Mouse (Mus musculus) heart, embryonic 11.5 days (tissue): ENCODE results near the gene Ticrr. TPM values are rescaled to one million over a fixed set of nuclear protein-coding genes. Genes with fewer than 3 reads are reported as not detected.

Experiments
- ATAC-seq: fragments of 200-750 bp; cut with Nextera tagmentation; replicated peaks from 2 replicates; pipeline ENCODE4 v1.8.0; 2017; ENCODE audit warnings: moderate library complexity; ENCODE audit not compliant: insufficient number of reproducible peaks, low FRiP score, low TSS enrichment
- H3K27ac ChIP-seq: fragments of 300-500 bp; sonication (generic); 2 replicates; pipeline ENCODE4 v1.5.1; 2014; ENCODE audit warnings: mild to moderate bottlenecking, low read depth, low read length
- H3K27me3 ChIP-seq: fragments of 300-500 bp; sonication (generic); 2 replicates; pipeline ENCODE4 v1.6.1; 2014; ENCODE audit warnings: mild to moderate bottlenecking, low read length, mixed read lengths; ENCODE audit not compliant: control insufficient read depth, insufficient read depth
- H3K36me3 ChIP-seq: fragments of 300-500 bp; sonication (generic); 2 replicates; pipeline ENCODE4 v1.6.1; 2014; ENCODE audit warnings: mild to moderate bottlenecking, low read length, moderate library complexity, mixed read lengths; ENCODE audit not compliant: control insufficient read depth, insufficient read depth
- H3K4me1 ChIP-seq: fragments of 300-500 bp; sonication (generic); 2 replicates; pipeline ENCODE4 v1.6.1; 2014; ENCODE audit warnings: low read length; ENCODE audit not compliant: control insufficient read depth, insufficient read depth
- H3K4me2 ChIP-seq: fragments of 300-500 bp; sonication (generic); 2 replicates; pipeline ENCODE4 v1.6.1; 2014; ENCODE audit warnings: mild to moderate bottlenecking, moderate library complexity
- H3K4me3 ChIP-seq: fragments of 300-500 bp; sonication (generic); 2 replicates; pipeline ENCODE4 v1.5.1; 2014; ENCODE audit warnings: low read depth, low read length
- H3K9ac ChIP-seq: fragments of 300-500 bp; sonication (generic); 2 replicates; pipeline ENCODE4 v1.6.1; 2014; ENCODE audit warnings: mild to moderate bottlenecking, low read depth, low read length, moderate library complexity
- H3K9me3 ChIP-seq: fragments of 300-500 bp; sonication (generic); replicated peaks from 2 replicates; pipeline ENCODE4 v1.6.1; 2016; ENCODE audit warnings: low read length; ENCODE audit not compliant: control insufficient read depth
- WGBS: fragments of 180-500 bp; shearing (Covaris S2); extraction: QIAGEN DNeasy Blood & Tissue Kit; methylation state at CpG from one replicate; pipeline ENCODE4 v1.1.7; 2014; ENCODE audit not compliant: insufficient replicate concordance; 5-methylcytosine and 5-hydroxymethylcytosine counted together
- polyA plus RNA-seq: library from polyadenylated mRNA; unstranded; fragments of >200 nt; fragmentation: Nextera tagmentation; extraction: Ambion mirVana; gene quantifications from 2 replicates; pipeline ENCODE4 v1.2.1, GENCODE M21; 2014

Ticrr gene
- polyA plus RNA-seq, 1 experiment from 2014 or later, result 9.8 TPM

GRCm38 (mm10) chr7:79729743-79730370 is 69.9 kb downstream of the Ticrr start:
- Histone ChIP-seq H3K27me3 (peaks cover 11% of the 10 kb centered on the region), H3K4me3 (no peak overlapping the region), H3K36me3 (no peaks in the 10 kb centered on the region), H3K9ac (no peak overlapping the region), H3K4me1 (no peaks in the 10 kb centered on the region), H3K27ac (no peak overlapping the region), H3K4me2 (no peak overlapping the region), H3K9me3 (no peaks in the 10 kb centered on the region)
- WGBS, result 54% methylated on average over 11 of the region's 11 CpGs
- ATAC-seq, result no peak

- Histone ChIP-seq H3K4me1 (no peaks in the 10 kb centered on the region), H3K27me3 (peaks cover 11% of the 10 kb centered on the region), H3K4me3 (no peak overlapping the region), H3K9ac (no peak overlapping the region), H3K4me2 (no peak overlapping the region), H3K36me3 (no peaks in the 10 kb centered on the region), H3K9me3 (no peaks in the 10 kb centered on the region), H3K27ac (no peak overlapping the region)
- 76% methylated on average over 13 of the region's 13 CpGs for WGBS
- no peak for ATAC-seq
Observed at GRCm38 (mm10) chr7:79731438-79731837, 71.4 kb downstream of the Ticrr start.

GRCm38 (mm10) chr7:79732622-79733021 is 72.6 kb downstream of the Ticrr start, which contains the start of gene Plin1:
TSS of gene Plin1 (minus strand) at chr7:79732903.
- H3K9ac ChIP-seq, result no peak within 1 kb of the TSS
- H3K27me3 ChIP-seq, result peaks cover 11% of the 10 kb centered on the region
- H3K27ac ChIP-seq, result no peak within 1 kb of the TSS
- no peak within 1 kb of the TSS for H3K4me2 ChIP-seq
- ATAC-seq, result no peak
- H3K4me1 ChIP-seq, result no peaks in the 10 kb centered on the region
- WGBS, result 55% methylated on average over 4 of the region's 4 CpGs
- H3K9me3 ChIP-seq, result no peaks in the 10 kb centered on the region
- H3K4me3 ChIP-seq, result no peak within 1 kb of the TSS
- H3K36me3 ChIP-seq, result no peaks in the 10 kb centered on the region

DNA sequence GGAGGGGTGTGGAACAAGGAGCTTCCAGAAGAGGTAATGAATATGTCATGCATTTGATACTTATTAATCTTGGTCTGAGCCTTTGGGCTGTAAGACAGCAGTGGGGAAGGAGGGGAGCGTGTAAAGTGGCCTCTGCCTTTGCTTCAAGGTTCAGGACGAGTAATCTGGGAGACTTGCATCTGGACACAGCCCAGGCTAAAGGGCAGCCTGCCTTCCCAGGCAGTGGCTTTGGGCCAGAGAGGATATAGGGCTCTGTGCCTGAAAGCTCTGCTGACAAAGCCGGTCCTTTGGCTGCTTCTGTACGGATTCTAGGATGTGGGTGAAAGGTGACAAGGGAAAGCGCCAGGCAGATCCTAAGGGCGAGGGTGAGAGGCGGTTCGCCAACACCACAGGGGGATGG is 74.6 kb downstream of the Ticrr start:
- no peaks in the 10 kb centered on the region for H3K36me3 ChIP-seq
- H3K4me3 ChIP-seq, result no peak overlapping the region
- 69% methylated on average over 8 of the region's 8 CpGs for WGBS
- H3K4me2 ChIP-seq, result no peak overlapping the region
- no peak for ATAC-seq
- no peaks in the 10 kb centered on the region for H3K4me1 ChIP-seq
- no peak overlapping the region for H3K9ac ChIP-seq
- H3K27ac ChIP-seq, result no peak overlapping the region
- no peaks in the 10 kb centered on the region for H3K9me3 ChIP-seq
- peaks cover 8% of the 10 kb centered on the region for H3K27me3 ChIP-seq

- H3K4me2 ChIP-seq, result no peak overlapping the region
- ATAC-seq, result no peak
- no peaks in the 10 kb centered on the region for H3K4me1 ChIP-seq
- no peak overlapping the region for H3K27ac ChIP-seq
- H3K36me3 ChIP-seq, result no peaks in the 10 kb centered on the region
- H3K9me3 ChIP-seq, result no peaks in the 10 kb centered on the region
- no peak overlapping the region for H3K9ac ChIP-seq
- H3K27me3 ChIP-seq, result peaks cover 5% of the 10 kb centered on the region; the same call in 1 of the 2 replicates
- 80% methylated on average over 14 of the region's 14 CpGs for WGBS
- no peak overlapping the region for H3K4me3 ChIP-seq
Observed at GRCm38 (mm10) chr7:79736511-79736910, 76.5 kb downstream of the Ticrr start.

DNA sequence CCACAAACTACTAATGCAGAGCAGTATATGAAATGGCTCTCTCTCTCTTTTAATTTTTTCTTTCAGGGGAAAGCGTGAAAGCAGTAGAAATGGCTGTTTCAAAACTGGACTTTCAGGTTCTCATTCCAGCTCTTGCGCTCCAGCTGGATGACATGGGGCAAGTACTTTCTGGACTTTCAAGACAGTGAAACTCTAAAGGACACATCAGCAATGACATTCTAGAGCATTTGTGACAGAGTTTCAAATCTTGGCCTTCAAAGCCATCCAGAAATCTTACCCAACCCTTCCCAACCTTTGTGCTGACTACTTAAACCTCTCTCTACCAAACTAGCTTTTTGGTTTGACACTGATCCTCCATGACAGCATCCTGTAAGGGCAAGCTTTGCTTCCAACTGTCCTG is 78.9 kb downstream of the Ticrr start:
- no peak overlapping the region for H3K9ac ChIP-seq
- H3K4me1 ChIP-seq, result 0 out of 2 replicates have a peak, but pooled peaks cover 2% of the 10 kb centered on the region
- no peak overlapping the region for H3K27ac ChIP-seq
- H3K27me3 ChIP-seq, result no peaks in the 10 kb centered on the region
- no peak overlapping the region for H3K4me3 ChIP-seq
- H3K4me2 ChIP-seq, result no peak overlapping the region
- WGBS, result 88% methylated on average over 2 of the region's 2 CpGs
- ATAC-seq, result no peak
- no peaks in the 10 kb centered on the region for H3K9me3 ChIP-seq
- H3K36me3 ChIP-seq, result no peaks in the 10 kb centered on the region

DNA sequence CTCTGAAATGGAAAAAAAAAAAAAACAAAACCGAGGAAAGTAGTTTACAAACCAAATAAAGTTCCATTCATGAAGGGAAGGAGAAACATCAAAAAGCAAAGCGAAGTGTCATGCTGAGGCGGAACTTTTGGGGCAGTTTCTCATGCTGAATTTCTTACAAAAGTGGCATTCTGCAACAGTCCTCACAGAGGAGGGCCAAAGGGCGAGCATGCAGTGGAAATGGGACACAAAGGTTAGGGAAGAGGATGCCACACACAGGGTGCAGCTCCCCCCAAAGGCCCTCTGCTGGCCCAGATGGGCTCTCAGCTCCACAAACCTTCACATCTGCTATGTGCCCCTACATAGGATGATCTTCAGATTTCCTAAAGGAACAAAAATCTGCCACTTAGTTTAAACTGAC is 80.3 kb downstream of the Ticrr start:
- Histone ChIP-seq H3K36me3 (no peaks in the 10 kb centered on the region), H3K4me2 (no peak overlapping the region), H3K9ac (no peak overlapping the region), H3K4me1 (0 out of 2 replicates have a peak, but pooled peaks cover 2% of the 10 kb centered on the region), H3K9me3 (no peaks in the 10 kb centered on the region), H3K4me3 (no peak overlapping the region), H3K27me3 (no peaks in the 10 kb centered on the region), H3K27ac (no peak overlapping the region)
- 77% methylated on average over 4 of the region's 4 CpGs for WGBS
- no peak for ATAC-seq

GRCm38 (mm10) chr7:79742277-79742658 is 82.3 kb downstream of the Ticrr start:
- 22% methylated on average over 11 of the region's 11 CpGs for WGBS

More at GRCm38 (mm10) chr7:79742277-79742658, 82.3 kb downstream of the Ticrr start:
- ATAC-seq, result no peak
- peak overlapping the region; percentile 78 for H3K9ac ChIP-seq
- 0 out of 2 replicates have a peak, but pooled peaks cover 2% of the 10 kb centered on the region for H3K4me1 ChIP-seq
- H3K36me3 ChIP-seq, result no peaks in the 10 kb centered on the region
- no peak overlapping the region for H3K27ac ChIP-seq
- H3K9me3 ChIP-seq, result no peaks in the 10 kb centered on the region
- H3K4me3 ChIP-seq, result peak overlapping the region; percentile 82
- H3K4me2 ChIP-seq, result peak overlapping the region; percentile 99
- no peaks in the 10 kb centered on the region for H3K27me3 ChIP-seq
